Mouse (Mus musculus): ENCODE measurements at regions not wholly inside any gene's neighbourhood (a gene's known extent, or its start where the extent isn't known, plus 50 kb on each side); places are given as distances from the start of the nearest gene placed in this dataset.

GRCm38 (mm10) chr19:59742946-59743345 lies 200.5 kb downstream of the Rab11fip2 start:
- Histone ChIP-seq H3K27ac (ENCODE audit: low read depth, low read length) (no peak overlapping the region), H3K4me2 (no peak overlapping the region), H3K9ac (ENCODE audit: low read length) (no peak overlapping the region), H3K9me3 (ENCODE audit: control insufficient read depth, low read length) (no peaks in the 10 kb centered on the region), H3K4me1 (ENCODE audit: control insufficient read depth, insufficient read depth, low read length) (no peaks in the 10 kb centered on the region), H3K27me3 (ENCODE audit: control insufficient read depth, insufficient read depth, low read length) (no peaks in the 10 kb centered on the region), H3K4me3 (ENCODE audit: low read depth, low read length) (no peak overlapping the region), H3K36me3 (ENCODE audit: control insufficient read depth, insufficient read depth, low read length) (no peaks in the 10 kb centered on the region)
- DNase-seq (ENCODE audit: low spot score, missing footprints) (peak; percentile 86), ATAC-seq (ENCODE audit: low FRiP score) (no peak)
- 33% methylated on average over 3 of the region's 3 CpGs for WGBS

GRCm38 (mm10) chr19:59761218-59761617 lies 182.2 kb downstream of the Rab11fip2 start:
- WGBS = 59% methylated on average over 3 of the region's 3 CpGs
- Histone ChIP-seq H3K4me2 (no peak overlapping the region), H3K4me3 (ENCODE audit: low read depth, low read length) (no peak overlapping the region), H3K4me1 (ENCODE audit: control insufficient read depth, insufficient read depth, low read length) (no peaks in the 10 kb centered on the region), H3K36me3 (ENCODE audit: control insufficient read depth, insufficient read depth, low read length) (no peaks in the 10 kb centered on the region), H3K9me3 (ENCODE audit: control insufficient read depth, low read length) (no peaks in the 10 kb centered on the region), H3K27ac (ENCODE audit: low read depth, low read length) (no peak overlapping the region), H3K9ac (ENCODE audit: low read length) (no peak overlapping the region), H3K27me3 (ENCODE audit: control insufficient read depth, insufficient read depth, low read length) (no peaks in the 10 kb centered on the region)
- DNase-seq (ENCODE audit: low spot score, missing footprints) (no peak), ATAC-seq (ENCODE audit: low FRiP score) (no peak)

GRCm38 (mm10) chr19:59784401-59785046 lies 158.9 kb downstream of the Rab11fip2 start:
- no peaks in the 10 kb centered on the region for H3K9me3 ChIP-seq (ENCODE audit: control insufficient read depth, low read length)
- DNase-seq (ENCODE audit: low spot score, missing footprints) = no peak
- H3K27ac ChIP-seq (ENCODE audit: low read depth, low read length) = no peak overlapping the region
- no peaks in the 10 kb centered on the region for H3K27me3 ChIP-seq (ENCODE audit: control insufficient read depth, insufficient read depth, low read length)
- 61% methylated on average over 9 of the region's 9 CpGs for WGBS
- no peak for ATAC-seq (ENCODE audit: low FRiP score)
- H3K9ac ChIP-seq (ENCODE audit: low read length) = no peak overlapping the region
- H3K4me1 ChIP-seq (ENCODE audit: control insufficient read depth, insufficient read depth, low read length) = no peaks in the 10 kb centered on the region
- no peak overlapping the region for H3K4me2 ChIP-seq
- no peaks in the 10 kb centered on the region for H3K36me3 ChIP-seq (ENCODE audit: control insufficient read depth, insufficient read depth, low read length)
- H3K4me3 ChIP-seq (ENCODE audit: low read depth, low read length) = no peak overlapping the region

- H3K4me3 ChIP-seq (ENCODE audit: low read depth, low read length) = no peak overlapping the region
- no peaks in the 10 kb centered on the region for H3K36me3 ChIP-seq (ENCODE audit: control insufficient read depth, insufficient read depth, low read length)
- no peak overlapping the region for H3K27ac ChIP-seq (ENCODE audit: low read depth, low read length)
- H3K4me2 ChIP-seq = no peak overlapping the region
- ATAC-seq (ENCODE audit: low FRiP score) (no peak), DNase-seq (ENCODE audit: low spot score, missing footprints) (peak; percentile 17)
- no peaks in the 10 kb centered on the region for H3K27me3 ChIP-seq (ENCODE audit: control insufficient read depth, insufficient read depth, low read length)
- H3K4me1 ChIP-seq (ENCODE audit: control insufficient read depth, insufficient read depth, low read length) = no peaks in the 10 kb centered on the region
- H3K9me3 ChIP-seq (ENCODE audit: control insufficient read depth, low read length) = no peaks in the 10 kb centered on the region
- 92% methylated on average over 4 of the region's 4 CpGs for WGBS
- H3K9ac ChIP-seq (ENCODE audit: low read length) = no peak overlapping the region
Observed at GRCm38 (mm10) chr19:59831304-59831703, 112.2 kb downstream of the Rab11fip2 start.

- Histone ChIP-seq H3K4me1 (ENCODE audit: control insufficient read depth, insufficient read depth, low read length) (no peaks in the 10 kb centered on the region), H3K36me3 (ENCODE audit: control insufficient read depth, insufficient read depth, low read length) (no peaks in the 10 kb centered on the region), H3K9me3 (ENCODE audit: control insufficient read depth, low read length) (no peaks in the 10 kb centered on the region), H3K4me2 (no peak overlapping the region), H3K4me3 (ENCODE audit: low read depth, low read length) (no peak overlapping the region), H3K9ac (ENCODE audit: low read length) (no peak overlapping the region), H3K27ac (ENCODE audit: low read depth, low read length) (no peak overlapping the region), H3K27me3 (ENCODE audit: control insufficient read depth, insufficient read depth, low read length) (no peaks in the 10 kb centered on the region)
- WGBS = 80% methylated on average over 4 of the region's 4 CpGs
- no peak for DNase-seq (ENCODE audit: low spot score, missing footprints)
- ATAC-seq (ENCODE audit: low FRiP score) = no peak
Observed at GRCm38 (mm10) chr19:59837138-59837537, 106.3 kb downstream of the Rab11fip2 start.

GRCm38 (mm10) chr19:59837628-59838027 lies 105.8 kb downstream of the Rab11fip2 start:
- 60% methylated on average over 6 of the region's 6 CpGs for WGBS
- no peak overlapping the region for H3K27ac ChIP-seq (ENCODE audit: low read depth, low read length)
- H3K27me3 ChIP-seq (ENCODE audit: control insufficient read depth, insufficient read depth, low read length) = no peaks in the 10 kb centered on the region
- no peaks in the 10 kb centered on the region for H3K36me3 ChIP-seq (ENCODE audit: control insufficient read depth, insufficient read depth, low read length)
- DNase-seq (ENCODE audit: low spot score, missing footprints) (peak; percentile 6), ATAC-seq (ENCODE audit: low FRiP score) (no peak)
- no peak overlapping the region for H3K9ac ChIP-seq (ENCODE audit: low read length)
- H3K4me3 ChIP-seq (ENCODE audit: low read depth, low read length) = no peak overlapping the region
- no peaks in the 10 kb centered on the region for H3K4me1 ChIP-seq (ENCODE audit: control insufficient read depth, insufficient read depth, low read length)
- H3K4me2 ChIP-seq = no peak overlapping the region
- no peaks in the 10 kb centered on the region for H3K9me3 ChIP-seq (ENCODE audit: control insufficient read depth, low read length)

GRCm38 (mm10) chr19:59844270-59844669 lies 99.2 kb downstream of the Rab11fip2 start:
- Histone ChIP-seq H3K27ac (ENCODE audit: low read depth, low read length) (no peak overlapping the region), H3K4me1 (ENCODE audit: control insufficient read depth, insufficient read depth, low read length) (no peaks in the 10 kb centered on the region), H3K4me3 (ENCODE audit: low read depth, low read length) (no peak overlapping the region), H3K9ac (ENCODE audit: low read length) (no peak overlapping the region), H3K27me3 (ENCODE audit: control insufficient read depth, insufficient read depth, low read length) (no peaks in the 10 kb centered on the region), H3K36me3 (ENCODE audit: control insufficient read depth, insufficient read depth, low read length) (no peaks in the 10 kb centered on the region), H3K9me3 (ENCODE audit: control insufficient read depth, low read length) (no peaks in the 10 kb centered on the region), H3K4me2 (no peak overlapping the region)
- WGBS = 88% methylated on average over 3 of the region's 3 CpGs
- DNase-seq (ENCODE audit: low spot score, missing footprints) (peak; percentile 39), ATAC-seq (ENCODE audit: low FRiP score) (no peak)

GRCm38 (mm10) chr19:59846807-59847206 lies 96.6 kb downstream of the Rab11fip2 start:
- Histone ChIP-seq H3K27ac (ENCODE audit: low read depth, low read length) (no peak overlapping the region), H3K4me3 (ENCODE audit: low read depth, low read length) (no peak overlapping the region), H3K9ac (ENCODE audit: low read length) (no peak overlapping the region), H3K36me3 (ENCODE audit: control insufficient read depth, insufficient read depth, low read length) (no peaks in the 10 kb centered on the region), H3K4me2 (no peak overlapping the region), H3K4me1 (ENCODE audit: control insufficient read depth, insufficient read depth, low read length) (no peaks in the 10 kb centered on the region), H3K27me3 (ENCODE audit: control insufficient read depth, insufficient read depth, low read length) (no peaks in the 10 kb centered on the region), H3K9me3 (ENCODE audit: control insufficient read depth, low read length) (no peaks in the 10 kb centered on the region)
- ATAC-seq (ENCODE audit: low FRiP score) (no peak), DNase-seq (ENCODE audit: low spot score, missing footprints) (peak; percentile 65)
- WGBS = 83% methylated on average over 1 of the region's 1 CpGs

- no peaks in the 10 kb centered on the region for H3K27me3 ChIP-seq (ENCODE audit: control insufficient read depth, insufficient read depth, low read length)
- no peak overlapping the region for H3K4me2 ChIP-seq
- no peak overlapping the region for H3K27ac ChIP-seq (ENCODE audit: low read depth, low read length)
- DNase-seq (ENCODE audit: low spot score, missing footprints) (peak; percentile 65), ATAC-seq (ENCODE audit: low FRiP score) (no peak)
- no peaks in the 10 kb centered on the region for H3K4me1 ChIP-seq (ENCODE audit: control insufficient read depth, insufficient read depth, low read length)
- WGBS = 69% methylated on average over 5 of the region's 5 CpGs
- no peaks in the 10 kb centered on the region for H3K9me3 ChIP-seq (ENCODE audit: control insufficient read depth, low read length)
- no peak overlapping the region for H3K4me3 ChIP-seq (ENCODE audit: low read depth, low read length)
- no peaks in the 10 kb centered on the region for H3K36me3 ChIP-seq (ENCODE audit: control insufficient read depth, insufficient read depth, low read length)
- no peak overlapping the region for H3K9ac ChIP-seq (ENCODE audit: low read length)
Observed at GRCm38 (mm10) chr19:59850696-59851095, 92.8 kb downstream of the Rab11fip2 start.
